Mouse (Mus musculus) kidney, embryonic 16.5 days (tissue): ENCODE results near the gene Capn9. TPM values are rescaled to one million over a fixed set of nuclear protein-coding genes. Genes with fewer than 3 reads are reported as not detected.

Source experiments
- ATAC-seq: fragments of 200-750 bp; cut with Nextera tagmentation; 2 replicates; pipeline ENCODE4 v1.8.0; 2017; ENCODE audit warnings: moderate TSS enrichment; ENCODE audit not compliant: low FRiP score, low TSS enrichment
- H3K27ac ChIP-seq: fragments of 300-500 bp; sonication (generic); 2 replicates; pipeline ENCODE4 v1.5.1; 2014; ENCODE audit warnings: low read length
- H3K27me3 ChIP-seq: fragments of 300-500 bp; sonication (generic); 2 replicates; pipeline ENCODE4 v1.6.1; 2014; ENCODE audit warnings: low read length, control low read depth, mixed read lengths; ENCODE audit not compliant: insufficient read depth
- H3K36me3 ChIP-seq: fragments of 300-500 bp; sonication (generic); 2 replicates; pipeline ENCODE4 v1.6.1; 2014; ENCODE audit warnings: low read length, control low read depth, mixed read lengths; ENCODE audit not compliant: insufficient read depth
- H3K4me1 ChIP-seq: fragments of 300-500 bp; sonication (generic); 2 replicates; pipeline ENCODE4 v1.6.1; 2014; ENCODE audit warnings: low read length, control low read depth, mixed read lengths; ENCODE audit not compliant: insufficient read depth
- H3K4me2 ChIP-seq: fragments of 300-500 bp; sonication (generic); replicated peaks from 2 replicates; pipeline ENCODE4 v1.6.1; 2014; ENCODE audit warnings: low read depth, low read length
- H3K4me3 ChIP-seq: fragments of 300-500 bp; sonication (generic); 2 replicates; pipeline ENCODE4 v1.5.1; 2014; ENCODE audit warnings: mild to moderate bottlenecking, low read length
- H3K9ac ChIP-seq: fragments of 300-500 bp; sonication (generic); replicated peaks from 2 replicates; pipeline ENCODE4 v1.6.1; 2014; ENCODE audit warnings: low read length
- H3K9me3 ChIP-seq: fragments of 300-500 bp; sonication (generic); 2 replicates; pipeline ENCODE4 v1.6.1; 2016; ENCODE audit warnings: low read length, control low read depth
- WGBS: fragments of 180-500 bp; shearing (Covaris S2); extraction: QIAGEN DNeasy Blood & Tissue Kit; methylation state at CpG from one replicate; pipeline ENCODE4 v1.1.7; 2014; 5-methylcytosine and 5-hydroxymethylcytosine counted together
- polyA plus RNA-seq: library from polyadenylated mRNA; unstranded; fragments of >200 nt; fragmentation: Nextera tagmentation; extraction: Ambion mirVana; gene quantifications from 2 replicates; pipeline ENCODE4 v1.2.1, GENCODE M21; 2015

Capn9 gene
- polyA plus RNA-seq, 1 experiment from 2014 or later: not detected

- Histone ChIP-seq H3K4me1 (peaks cover 52% of the 10 kb centered on the region), H3K27ac (peak overlapping the region; percentile 77), H3K9me3 (no peaks in the 10 kb centered on the region), H3K4me3 (no peak overlapping the region), H3K9ac (no peak overlapping the region), H3K36me3 (peaks cover 18% of the 10 kb centered on the region), H3K4me2 (no peak overlapping the region), H3K27me3 (no peaks in the 10 kb centered on the region)
- peak; percentile 76 for ATAC-seq
- 23% methylated on average over 4 of the region's 4 CpGs for WGBS
Observed at GRCm38 (mm10) chr8:124652546-124652945, 76.6 kb downstream of the Capn9 start.

DNA sequence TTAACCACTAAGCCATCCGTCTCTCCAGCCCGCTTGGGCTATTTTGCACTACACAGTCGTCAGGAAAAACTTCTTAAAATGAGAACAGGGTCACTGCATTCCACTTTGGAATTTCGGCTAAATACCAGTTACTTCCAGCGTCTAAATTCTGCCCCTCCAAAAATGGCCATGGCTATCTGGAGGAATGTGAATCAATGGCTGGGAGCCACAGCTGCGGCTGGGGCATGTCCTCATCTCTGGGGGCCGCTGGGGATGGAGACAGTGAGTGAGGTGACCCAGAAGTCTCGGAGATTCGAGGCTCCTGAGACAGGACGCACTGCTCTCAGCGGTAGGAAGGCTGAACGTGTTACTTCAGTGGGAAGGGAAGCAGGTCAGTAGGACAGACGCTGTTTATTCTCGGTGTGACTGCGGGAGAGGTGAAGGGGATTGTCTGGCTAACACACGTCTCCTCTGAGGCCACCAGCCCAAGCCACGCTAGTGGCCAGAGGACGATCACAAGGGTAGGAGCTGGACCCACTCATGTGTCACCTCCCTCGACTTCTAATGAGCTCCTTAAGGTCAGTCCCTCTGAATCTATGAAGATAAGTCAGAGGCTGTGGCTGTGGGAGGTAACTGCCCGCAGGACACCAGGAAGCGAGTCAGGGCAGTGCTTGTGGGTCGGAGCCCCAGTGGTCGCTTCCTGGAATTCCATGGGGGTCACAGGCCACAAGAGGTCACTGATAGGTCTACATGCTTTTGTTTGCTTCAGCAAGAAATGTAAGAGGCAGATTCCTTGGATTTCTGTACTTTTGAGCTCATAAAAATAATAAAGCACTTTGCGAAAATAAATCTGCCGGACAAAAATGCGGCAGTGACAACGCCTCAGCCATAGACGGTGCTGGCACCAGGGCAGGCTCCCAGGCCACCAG is 77.9 kb downstream of the Capn9 start:
- Histone ChIP-seq H3K9ac (peak overlapping the region; percentile 48; the same call in 1 of the 2 replicates), H3K27ac (peak overlapping the region; percentile 77), H3K4me2 (no peak overlapping the region; the same call in 1 of the 2 replicates), H3K9me3 (no peaks in the 10 kb centered on the region), H3K27me3 (no peaks in the 10 kb centered on the region), H3K4me1 (peaks cover 58% of the 10 kb centered on the region), H3K4me3 (0 out of 2 replicates have a peak overlapping the region, but pooled peaks have one; percentile 2), H3K36me3 (peaks cover 18% of the 10 kb centered on the region)
- peak; percentile 41; the same call in 1 of the 2 replicates for ATAC-seq
- 38% methylated on average over 28 of the region's 28 CpGs for WGBS

- Histone ChIP-seq H3K4me2 (no peak overlapping the region), H3K4me1 (peaks cover 74% of the 10 kb centered on the region), H3K27ac (no peak overlapping the region), H3K36me3 (peaks cover 6% of the 10 kb centered on the region), H3K27me3 (no peaks in the 10 kb centered on the region), H3K4me3 (no peak overlapping the region), H3K9me3 (no peaks in the 10 kb centered on the region), H3K9ac (no peak overlapping the region)
- 82% methylated on average over 7 of the region's 7 CpGs for WGBS
- ATAC-seq: no peak
Observed at GRCm38 (mm10) chr8:124657961-124658360, 82.0 kb downstream of the Capn9 start.

- H3K4me1 ChIP-seq: peaks cover 70% of the 10 kb centered on the region
- peaks cover 6% of the 10 kb centered on the region for H3K36me3 ChIP-seq
- H3K4me3 ChIP-seq: no peak overlapping the region
- H3K27me3 ChIP-seq: no peaks in the 10 kb centered on the region
- no peak for ATAC-seq
- no peaks in the 10 kb centered on the region for H3K9me3 ChIP-seq
- WGBS: 32% methylated on average over 2 of the region's 2 CpGs
- no peak overlapping the region for H3K9ac ChIP-seq
- no peak overlapping the region for H3K4me2 ChIP-seq
- H3K27ac ChIP-seq: no peak overlapping the region
Observed at GRCm38 (mm10) chr8:124658415-124658814, 82.5 kb downstream of the Capn9 start.

DNA sequence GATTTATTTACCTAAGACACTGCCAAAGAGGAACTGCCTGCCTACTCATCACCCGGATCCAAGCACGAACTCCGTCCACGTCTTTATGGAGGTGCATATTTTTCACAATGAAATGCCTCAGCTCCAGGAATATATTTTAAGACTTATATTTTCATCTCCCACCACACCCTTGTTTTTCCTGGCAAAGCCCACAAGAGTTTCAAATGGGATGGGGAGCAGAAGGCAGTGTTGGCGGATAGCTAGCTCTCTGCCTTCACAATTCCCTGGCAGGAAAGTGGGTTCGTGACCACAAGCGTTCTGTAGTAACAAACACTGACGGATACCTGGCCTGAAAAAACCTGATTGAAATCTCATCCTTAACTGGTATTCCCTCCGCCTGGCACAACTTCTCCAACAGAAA is 85.9 kb downstream of the Capn9 start:
- H3K4me1 ChIP-seq: peaks cover 49% of the 10 kb centered on the region
- H3K27me3 ChIP-seq: no peaks in the 10 kb centered on the region
- H3K36me3 ChIP-seq: no peaks in the 10 kb centered on the region
- H3K4me3 ChIP-seq: peak overlapping the region; percentile 93
- ATAC-seq: no peak
- no peaks in the 10 kb centered on the region for H3K9me3 ChIP-seq
- peak overlapping the region; percentile 70 for H3K4me2 ChIP-seq
- peak overlapping the region; percentile 90; the same call in 1 of the 2 replicates for H3K27ac ChIP-seq
- H3K9ac ChIP-seq: peak overlapping the region; percentile 93
- WGBS: 20% methylated on average over 9 of the region's 9 CpGs

DNA sequence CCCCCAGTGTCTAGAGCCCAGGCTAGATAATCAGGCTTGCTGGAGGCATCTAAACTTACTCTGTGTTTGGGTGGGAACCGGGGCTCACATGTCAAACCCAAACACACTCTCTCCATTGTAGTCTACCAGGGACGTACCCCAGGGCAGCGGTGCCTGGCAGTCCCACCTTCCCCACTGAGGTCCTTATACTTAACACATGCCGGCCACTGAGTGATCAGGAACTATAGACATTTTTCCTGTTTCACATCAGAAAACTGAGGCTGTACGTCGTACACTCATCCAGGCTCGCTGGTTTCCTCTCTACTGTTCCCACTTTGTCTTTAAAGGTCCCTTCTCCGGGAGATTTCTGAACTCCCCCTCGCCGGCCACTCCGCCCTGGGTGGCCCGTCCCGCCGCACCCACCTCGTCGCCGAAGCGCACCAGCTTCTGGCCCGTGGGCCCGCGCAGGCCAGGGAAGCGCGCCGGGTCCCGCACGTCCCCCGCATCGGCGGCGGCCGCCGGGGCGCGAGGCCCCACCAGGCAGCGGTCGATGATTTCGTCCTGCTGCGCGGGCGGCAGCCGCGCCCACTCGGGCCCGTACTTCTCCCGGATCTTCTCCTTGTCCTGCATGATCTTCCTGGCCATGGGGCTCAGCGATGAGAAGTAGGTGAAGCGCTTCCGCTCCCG is 86.7 kb downstream of the Capn9 start:
- ATAC-seq: peak; percentile 58
- under 1% methylated on average over 48 of the region's 49 CpGs for WGBS
- H3K9ac ChIP-seq: peak overlapping the region; percentile 93
- peaks cover 49% of the 10 kb centered on the region for H3K4me1 ChIP-seq
- H3K27ac ChIP-seq: peak overlapping the region; percentile 90
- H3K4me3 ChIP-seq: peak overlapping the region; percentile 93
- peak overlapping the region; percentile 70 for H3K4me2 ChIP-seq
- no peaks in the 10 kb centered on the region for H3K27me3 ChIP-seq
- H3K36me3 ChIP-seq: no peaks in the 10 kb centered on the region
- H3K9me3 ChIP-seq: no peaks in the 10 kb centered on the region

DNA sequence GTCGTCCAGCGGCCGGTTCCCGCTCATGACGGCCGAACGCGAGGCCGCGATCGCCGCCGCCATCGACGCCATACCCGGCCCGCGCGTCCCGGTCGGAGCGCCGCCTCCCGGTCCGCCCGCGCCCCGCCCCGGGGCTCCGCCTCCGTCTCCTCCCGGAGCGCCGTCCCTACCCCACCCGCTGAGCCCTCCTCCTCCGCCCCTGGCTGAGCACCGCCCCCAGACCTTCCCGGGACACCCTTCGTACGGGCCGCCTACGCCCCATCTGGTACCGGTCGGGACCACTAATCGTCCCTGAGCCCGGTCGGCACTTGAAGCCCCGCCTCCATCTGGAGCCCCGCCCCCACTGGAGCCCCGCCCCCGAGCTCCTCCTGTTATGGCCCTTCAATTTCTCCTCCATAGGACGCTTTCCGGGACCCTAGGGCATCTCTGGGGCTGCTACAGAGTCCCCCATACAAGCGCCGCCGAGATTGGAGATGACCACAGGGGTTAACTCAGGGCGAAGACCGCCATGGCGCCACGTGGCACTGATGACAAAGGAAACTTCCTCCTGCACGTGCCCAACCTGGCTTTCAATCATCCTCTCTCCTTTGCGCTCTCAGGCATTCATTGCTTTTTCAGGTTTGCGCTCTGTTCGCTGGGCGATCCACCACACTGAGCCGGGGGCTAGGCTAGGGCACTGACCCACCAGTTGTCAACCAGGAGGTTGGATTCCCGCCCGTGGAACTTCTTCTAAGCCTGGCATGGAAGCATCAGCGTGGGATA is 87.4 kb downstream of the Capn9 start, which contains the start of gene 2310022B05Rik:
TSS of gene 2310022B05Rik (minus strand) at position 258 of the 762 bp plus-strand sequence.
- Histone ChIP-seq H3K4me2 (peak within 1 kb of the TSS; percentile 70), H3K27ac (peak within 1 kb of the TSS; percentile 90), H3K9ac (peak within 1 kb of the TSS; percentile 93), H3K9me3 (no peaks in the 10 kb centered on the region), H3K36me3 (no peaks in the 10 kb centered on the region), H3K27me3 (no peaks in the 10 kb centered on the region), H3K4me1 (peaks cover 44% of the 10 kb centered on the region), H3K4me3 (peak within 1 kb of the TSS; percentile 93)
- 1% methylated on average over 64 of the region's 69 CpGs for WGBS
- ATAC-seq: peak; percentile 96

DNA sequence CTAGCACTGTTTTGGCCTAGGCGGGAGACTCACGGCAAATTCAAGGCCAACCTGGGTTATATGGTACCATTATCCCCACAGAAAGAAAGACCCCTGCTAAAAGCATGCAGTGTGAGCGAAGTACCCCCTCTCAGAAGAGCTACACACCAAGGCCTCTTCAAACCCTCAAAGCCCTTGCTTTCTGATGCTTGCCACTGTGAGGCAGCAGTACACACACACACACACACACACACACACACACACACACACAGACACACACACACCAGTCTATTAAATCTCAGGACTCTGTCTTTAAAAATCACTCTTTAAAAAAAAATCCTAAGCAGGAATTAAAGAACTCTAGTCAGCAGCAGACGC is 87.9 kb downstream of the Capn9 start:
- peaks cover 38% of the 10 kb centered on the region for H3K4me1 ChIP-seq
- peak overlapping the region; percentile 90 for H3K27ac ChIP-seq
- 37% methylated on average over 4 of the region's 4 CpGs for WGBS
- no peaks in the 10 kb centered on the region for H3K36me3 ChIP-seq
- peak overlapping the region; percentile 93 for H3K4me3 ChIP-seq
- H3K9me3 ChIP-seq: no peaks in the 10 kb centered on the region
- H3K4me2 ChIP-seq: peak overlapping the region; percentile 70
- peak overlapping the region; percentile 93 for H3K9ac ChIP-seq
- no peaks in the 10 kb centered on the region for H3K27me3 ChIP-seq
- ATAC-seq: no peak

DNA sequence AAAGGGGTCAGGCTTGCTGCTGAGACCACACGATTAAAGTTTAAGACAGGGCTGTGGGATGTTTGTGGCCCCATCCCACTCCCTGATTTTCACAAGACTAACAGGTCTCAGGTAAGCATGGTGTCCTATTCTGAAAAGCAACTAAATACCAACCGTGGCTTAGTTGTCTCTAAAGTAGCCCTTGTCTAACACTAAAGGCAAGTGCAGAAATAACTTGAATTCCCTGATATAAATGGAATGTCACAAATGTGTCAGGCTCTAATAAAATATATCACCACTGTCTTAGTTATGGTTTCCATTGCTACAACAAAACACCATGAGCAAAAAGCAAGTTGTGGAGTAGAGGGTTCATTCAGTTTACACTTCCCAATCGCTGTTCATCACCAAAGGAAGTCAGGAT is 88.5 kb downstream of the Capn9 start:
- no peak for ATAC-seq
- H3K4me2 ChIP-seq: no peak overlapping the region
- no peak overlapping the region for H3K4me3 ChIP-seq
- no peaks in the 10 kb centered on the region for H3K9me3 ChIP-seq
- no peak overlapping the region for H3K27ac ChIP-seq
- H3K36me3 ChIP-seq: no peaks in the 10 kb centered on the region
- 69% methylated on average over 3 of the region's 3 CpGs for WGBS
- H3K27me3 ChIP-seq: no peaks in the 10 kb centered on the region
- H3K9ac ChIP-seq: no peak overlapping the region
- H3K4me1 ChIP-seq: peaks cover 33% of the 10 kb centered on the region
